Mouse (Mus musculus) CH12.LX (cell line): ENCODE measurements at regions not wholly inside any gene's neighbourhood (a gene's known extent, or its start where the extent isn't known, plus 50 kb on each side); places are given as distances from the start of the nearest gene placed in this dataset.

ENCODE experiments used
- DNase-seq: peaks from one replicate; pipeline ENCODE4 v3.0.0-alpha.2; 2013; ENCODE audit errors: extremely low read depth
- H3K27ac ChIP-seq: 2 replicates; pipeline ENCODE4 v1.5.1; 2012; ENCODE audit warnings: low read depth, mild to moderate bottlenecking, control low read depth, moderate library complexity; ENCODE audit not compliant: insufficient read depth
- H3K27me3 ChIP-seq: replicated peaks from 2 replicates; pipeline ENCODE3; 2012; ENCODE audit warnings: inconsistent platforms
- H3K36me3 ChIP-seq, 2 experiments: replicated peaks in 1 of 2; 2 replicates each; pipeline versions ENCODE3 to v1.6.1; 2012; ENCODE audit warnings: inconsistent platforms in 1 of 2, low read length in 1 of 2, mild to moderate bottlenecking in 1 of 2, mixed read lengths in 1 of 2, moderate library complexity in 1 of 2; ENCODE audit not compliant: control insufficient read depth in 1 of 2, insufficient read depth in 1 of 2
- H3K4me1 ChIP-seq, 2 experiments: 2 replicates each; pipeline ENCODE4 v1.6.1; 2012; ENCODE audit warnings: inconsistent platforms in 1 of 2, moderate library complexity in 1 of 2; ENCODE audit not compliant: insufficient read depth in 2 of 2, control insufficient read depth in 1 of 2
- H3K4me2 ChIP-seq: 2 replicates; pipeline ENCODE4 v1.6.1; 2012; ENCODE audit warnings: low read depth, mild to moderate bottlenecking, control low read depth; ENCODE audit not compliant: poor library complexity, insufficient read depth, severe bottlenecking
- H3K4me3 ChIP-seq, 3 experiments: fragments of 150-350 bp in 1 of 3; sonication (generic) in 1 of 3; replicated peaks in 1 of 3; 2 replicates each; pipeline versions ENCODE3 to v1.5.1; 2011 to 2012; ENCODE audit warnings: low read depth in 2 of 3, low read length in 2 of 3, mild to moderate bottlenecking in 2 of 3, moderate library complexity in 2 of 3, control low read depth in 1 of 3, improper control_type of control experiment in 1 of 3, inconsistent platforms in 1 of 3, mixed read lengths in 1 of 3; ENCODE audit not compliant: poor library complexity in 1 of 3
- H3K79me2 ChIP-seq: replicated peaks from 2 replicates; pipeline ENCODE4 v1.6.1; 2012; ENCODE audit warnings: mild to moderate bottlenecking, moderate library complexity; ENCODE audit not compliant: control insufficient read depth, poor library complexity, insufficient read depth, severe bottlenecking; ENCODE audit errors: extremely low read depth
- H3K9ac ChIP-seq: 2 replicates; pipeline ENCODE4 v1.6.1; 2012; ENCODE audit warnings: low read depth, mild to moderate bottlenecking, control low read depth, moderate library complexity; ENCODE audit not compliant: insufficient read depth
- H3K9me3 ChIP-seq: replicated peaks from 2 replicates; pipeline ENCODE3; 2012; ENCODE audit warnings: low read length, inconsistent platforms, mixed read lengths
- BHLHE40 ChIP-seq: IDR thresholded peaks from 2 replicates; pipeline ENCODE4 v1.6.1; 2011; ENCODE audit warnings: mild to moderate bottlenecking, low read depth, low read length, improper control_type of control experiment
- CHD1 ChIP-seq: IDR thresholded peaks from 2 replicates; pipeline ENCODE4 v1.6.1; 2012; ENCODE audit warnings: low read depth, low read length, improper control_type of control experiment, inconsistent platforms
- CHD2 ChIP-seq: IDR thresholded peaks from 2 replicates; pipeline ENCODE4 v1.6.1; 2011; ENCODE audit warnings: low read length, improper control_type of control experiment
- CTCF ChIP-seq, 2 experiments: IDR thresholded peaks in 1 of 2; conservative IDR thresholded peaks in 1 of 2; 2 replicates each; pipeline ENCODE4 v1.5.1; 2011 to 2012; ENCODE audit warnings: low read depth in 2 of 2, low read length in 2 of 2, improper control_type of control experiment in 1 of 2, inconsistent platforms in 1 of 2, mild to moderate bottlenecking in 1 of 2, moderate library complexity in 1 of 2
- ETS1 ChIP-seq: conservative IDR thresholded peaks from 2 replicates; pipeline ENCODE4 v1.6.1; 2012; ENCODE audit warnings: low read depth, mild to moderate bottlenecking, inconsistent platforms, low read length, improper control_type of control experiment, moderate library complexity
- GABPA ChIP-seq: IDR thresholded peaks from 2 replicates; pipeline ENCODE4 v1.6.1; 2012; ENCODE audit warnings: low read depth, low read length, improper control_type of control experiment, inconsistent platforms; ENCODE audit not compliant: insufficient replicate concordance
- IRF4 ChIP-seq: IDR thresholded peaks from 2 replicates; pipeline ENCODE4 v1.6.1; 2014; ENCODE audit warnings: low read depth, mild to moderate bottlenecking, inconsistent platforms, low read length, improper control_type of control experiment
- JUN ChIP-seq: IDR thresholded peaks from 2 replicates; pipeline ENCODE4 v1.6.1; 2011; ENCODE audit warnings: low read depth, mild to moderate bottlenecking, low read length, improper control_type of control experiment, moderate library complexity; ENCODE audit not compliant: insufficient read depth
- MAX ChIP-seq: IDR thresholded peaks from 2 replicates; pipeline ENCODE4 v1.6.1; 2011; ENCODE audit warnings: low read length, improper control_type of control experiment
- MEF2A ChIP-seq: IDR thresholded peaks from 2 replicates; pipeline ENCODE4 v1.6.1; 2014; ENCODE audit warnings: low read depth, mild to moderate bottlenecking, inconsistent platforms, low read length, improper control_type of control experiment, borderline replicate concordance
- MXI1 ChIP-seq: IDR thresholded peaks from 2 replicates; pipeline ENCODE4 v1.6.1; 2011; ENCODE audit warnings: mild to moderate bottlenecking, low read depth, low read length, improper control_type of control experiment
- NELFE ChIP-seq: IDR thresholded peaks from 2 replicates; pipeline ENCODE4 v1.6.1; 2011; ENCODE audit warnings: low read depth, low read length, improper control_type of control experiment
- RCOR1 ChIP-seq: conservative IDR thresholded peaks from 2 replicates; pipeline ENCODE4 v1.6.1; 2012; ENCODE audit warnings: low read depth, mild to moderate bottlenecking, inconsistent platforms, low read length, improper control_type of control experiment
- SIN3A ChIP-seq: IDR thresholded peaks from 2 replicates; pipeline ENCODE4 v1.6.1; 2012; ENCODE audit warnings: low read length, improper control_type of control experiment, inconsistent platforms
- TBP ChIP-seq: conservative IDR thresholded peaks from 2 replicates; pipeline ENCODE4 v1.6.1; 2011; ENCODE audit warnings: low read depth, low read length, improper control_type of control experiment
- TCF12 ChIP-seq: IDR thresholded peaks from 2 replicates; pipeline ENCODE4 v1.6.1; 2014; ENCODE audit warnings: low read depth, mild to moderate bottlenecking, inconsistent platforms, low read length, improper control_type of control experiment
- UBTF ChIP-seq: IDR thresholded peaks from 2 replicates; pipeline ENCODE4 v1.6.1; 2012; ENCODE audit warnings: low read depth, mild to moderate bottlenecking, inconsistent platforms, low read length, improper control_type of control experiment, moderate library complexity
- USF1 ChIP-seq: IDR thresholded peaks from 2 replicates; pipeline ENCODE4 v1.6.1; 2014; ENCODE audit warnings: low read depth, mild to moderate bottlenecking, inconsistent platforms, low read length, improper control_type of control experiment
- ZKSCAN1 ChIP-seq: IDR thresholded peaks from 2 replicates; pipeline ENCODE4 v1.6.1; 2012; ENCODE audit warnings: low read depth, inconsistent platforms, low read length, improper control_type of control experiment, borderline replicate concordance
- ZMIZ1 ChIP-seq: IDR thresholded peaks from 2 replicates; pipeline ENCODE4 v1.6.1; 2012; ENCODE audit warnings: low read depth, mild to moderate bottlenecking, inconsistent platforms, low read length, improper control_type of control experiment
- dilution Hi-C: fragments of 300-500 bp; cut with MboI; formaldehyde crosslinking; loops from 2 replicates; pipeline ENCODE4 v1.14.3; 2020; ENCODE audit warnings: low sequenced_read_pairs; ENCODE audit not compliant: extremely low pct_unique_long_range_greater_than_20kb, extremely low pct_ligation_motif_present
- in situ Hi-C: fragments of 300-500 bp; cut with MboI; formaldehyde crosslinking; loops from 3 replicates; pipeline ENCODE4 v1.14.3; 2019; ENCODE audit warnings: low sequenced_read_pairs, low pct_ligation_motif_present, low pct_unique_long_range_greater_than_20kb, mixed read lengths

DNA sequence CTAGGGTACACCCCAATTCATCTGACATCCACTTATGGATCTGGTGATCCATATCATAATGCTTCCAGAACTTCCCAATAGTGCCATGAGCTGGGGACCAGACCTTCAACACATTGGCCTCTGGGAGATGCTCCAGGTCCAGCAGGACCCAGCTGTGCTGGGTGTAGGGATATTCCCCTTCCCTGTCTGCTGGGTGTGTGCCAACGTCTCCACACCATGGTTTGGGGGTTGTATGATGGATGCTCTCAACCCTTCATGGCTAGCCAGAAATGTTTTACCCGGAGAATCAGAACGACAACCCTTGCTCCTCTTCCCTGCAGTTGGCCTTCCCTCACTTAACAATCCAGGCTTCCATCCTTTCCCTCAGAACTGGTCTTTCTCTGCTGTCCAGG is 58.5 kb downstream of the Fos start:
- peak overlapping the region; percentile 77; the same call in 1 of the 2 replicates for H3K27ac ChIP-seq
- no peak for TF ChIP-seq CHD1
- no peak for TF ChIP-seq ZMIZ1
- TF ChIP-seq ZKSCAN1 = no peak
- no peak for TF ChIP-seq USF1
- TF ChIP-seq MEF2A = no peak
- TF ChIP-seq RCOR1 = no peak
- no peak for TF ChIP-seq UBTF
- TF ChIP-seq MXI1 = no peak
- TF ChIP-seq ETS1 = no peak
- TF ChIP-seq JUN = no peak
- no peak for TF ChIP-seq MAX
- no peak for TF ChIP-seq TCF12
- TF ChIP-seq SIN3A = no peak
- no peak for TF ChIP-seq BHLHE40
- no peak for TF ChIP-seq GABPA
- TF ChIP-seq TBP = no peak
- TF ChIP-seq IRF4 = no peak
- no peak for TF ChIP-seq CHD2
- TF ChIP-seq NELFE = no peak
- TF ChIP-seq CTCF (conservative IDR thresholded peaks at IDR 0.05 in 1 of 2, IDR thresholded peaks at IDR 0.05 in 1 of 2; ENCODE audit: low read depth in 2 of 2, low read length in 2 of 2) = no peak
- TF ChIP-seq, all 38 proteins: peak for 0
- H3K9ac ChIP-seq = no peak overlapping the region
- peaks cover 0 to 12% of the 10 kb centered on the region in 2 experiments for H3K36me3 ChIP-seq
- DNase-seq = no peak
- in situ Hi-C loops (loop anchor here (5.0 kb wide), 1 partner anchor 35 kb away; no protein-coding TSS in a partner anchor), dilution Hi-C loops (no loop called here)
- H3K27me3 ChIP-seq = no peaks in the 10 kb centered on the region
- no peaks in the 10 kb centered on the region for H3K79me2 ChIP-seq
- H3K9me3 ChIP-seq = peaks cover 8% of the 10 kb centered on the region
- H3K4me2 ChIP-seq = no peak overlapping the region
- H3K4me1 ChIP-seq = peaks cover 20 to 64% of the 10 kb centered on the region in 2 experiments
- no peak overlapping the region for H3K4me3 ChIP-seq
